In the genomic region with DNA sequence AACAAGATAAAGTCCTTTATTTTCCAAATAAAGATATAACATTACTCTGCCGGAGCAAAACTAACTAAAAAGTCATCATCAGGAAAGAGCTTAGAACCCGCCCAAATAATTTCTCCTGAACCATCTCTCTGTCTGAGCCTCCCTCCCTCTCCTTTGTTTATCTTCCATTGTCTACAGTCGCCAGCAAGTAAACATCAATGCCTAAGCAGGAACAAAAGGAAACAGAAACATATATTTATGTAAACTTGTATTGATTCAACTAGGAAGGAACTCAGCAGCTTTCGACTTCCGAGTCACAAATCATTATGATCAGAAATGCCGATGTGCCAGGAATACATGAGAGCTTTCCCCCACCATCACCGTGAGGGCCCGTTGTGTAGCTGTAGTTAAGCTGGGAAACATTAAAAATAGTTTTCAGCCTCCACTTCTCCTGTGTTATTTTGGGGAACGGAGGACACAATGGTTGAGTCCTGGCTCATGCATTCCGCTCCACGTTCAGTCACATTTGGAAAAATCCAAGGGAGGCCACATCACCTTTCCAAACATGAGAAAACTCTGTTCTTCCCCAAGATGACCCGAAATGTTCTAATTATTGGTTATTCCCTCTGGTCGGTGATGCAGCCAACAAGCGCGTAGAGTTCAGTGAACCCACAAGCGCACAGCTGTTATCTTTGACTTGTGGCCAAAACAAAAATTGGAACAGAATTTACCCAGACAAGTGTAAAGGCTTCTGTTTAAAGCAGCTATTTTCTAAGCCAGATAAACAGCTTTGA, we compare ENCODE assay signal across 10 mouse cellular contexts.
DNase-seq lines count a peak whose midpoint lies in the region; ATAC-seq and TF ChIP-seq lines count a peak whose summit lies in the region.
"Had no signal": no experiment of that assay in that cellular context is flagged by ENCODE, and none has a peak within 500 bp of the region (broad histone marks: within the 10 kb centered on the region; RNA-seq: fewer than 3 reads in every experiment).

No protein-coding gene starts in this region.

- H3K36me3 ChIP-seq in forebrain, postnatal 0 days (ENCODE audit: insufficient read depth): no peaks in the 10 kb centered on the region
- no peaks in the 10 kb centered on the region for H3K36me3 ChIP-seq in forebrain, embryonic 12.5 days (replicated peaks)
- H3K36me3 ChIP-seq in intestine, postnatal 0 days (ENCODE audit: control insufficient read depth, insufficient read depth): no peaks in the 10 kb centered on the region
- H3K36me3 ChIP-seq: heart, embryonic 13.5 days had no signal

- peak overlapping the region; percentile 51 for H3K27ac ChIP-seq in forebrain, postnatal 0 days (ENCODE audit: low read depth, low read length)
- no peak overlapping the region for H3K27ac ChIP-seq in forebrain, embryonic 12.5 days
- H3K27ac ChIP-seq in intestine, postnatal 0 days (ENCODE audit: low read depth, low read length): no peak overlapping the region
- H3K27ac ChIP-seq: heart, embryonic 13.5 days; macrophage had no signal

- intact Hi-C loops in heart, postnatal 10 days (cut with DNase I): no loop called here

- H3K27me3 ChIP-seq in forebrain, postnatal 0 days (ENCODE audit: insufficient read depth, low read length): no peaks in the 10 kb centered on the region
- no peaks in the 10 kb centered on the region for H3K27me3 ChIP-seq in forebrain, embryonic 12.5 days
- no peaks in the 10 kb centered on the region for H3K27me3 ChIP-seq in intestine, postnatal 0 days (replicated peaks; ENCODE audit: control insufficient read depth, insufficient read depth, low read length)
- H3K27me3 ChIP-seq: heart, embryonic 13.5 days had no signal

- no peak overlapping the region for H3K4me3 ChIP-seq in forebrain, postnatal 0 days (ENCODE audit: low read depth, low read length)
- no peak overlapping the region for H3K4me3 ChIP-seq in forebrain, embryonic 12.5 days (replicated peaks)
- H3K4me3 ChIP-seq in intestine, postnatal 0 days (ENCODE audit: low read depth, low read length): no peak overlapping the region
- H3K4me3 ChIP-seq: heart, embryonic 13.5 days had no signal

- 0 out of 2 replicates have a peak, but pooled peaks cover 5% of the 10 kb centered on the region for H3K4me1 ChIP-seq in forebrain, postnatal 0 days (ENCODE audit: insufficient read depth)
- no peaks in the 10 kb centered on the region for H3K4me1 ChIP-seq in forebrain, embryonic 12.5 days
- H3K4me1 ChIP-seq in intestine, postnatal 0 days (replicated peaks; ENCODE audit: control insufficient read depth, insufficient read depth, low read length): no peaks in the 10 kb centered on the region

- ATAC-seq in forebrain, postnatal 0 days: peak; percentile 81
- no peak for ATAC-seq in forebrain, embryonic 12.5 days (ENCODE audit: low FRiP score)
- ATAC-seq in cerebellum, adult (ENCODE audit: insufficient number of reproducible peaks, low FRiP score, low TSS enrichment): peak; percentile 69
- ATAC-seq in activated CD4-positive, CD25-positive, alpha-beta regulatory T cell, adult 4 months: no peak
- no peak for ATAC-seq in intestine, postnatal 0 days

- 49% methylated on average over 16 of the region's 16 CpGs for WGBS in forebrain, postnatal 0 days
- 94% methylated on average over 16 of the region's 16 CpGs for WGBS in forebrain, embryonic 12.5 days
- 64% methylated on average over 16 of the region's 16 CpGs for WGBS in intestine, postnatal 0 days

- no peak overlapping the region for H3K4me2 ChIP-seq in forebrain, postnatal 0 days (ENCODE audit: low read depth)
- no peak overlapping the region for H3K4me2 ChIP-seq in forebrain, embryonic 12.5 days
- H3K4me2 ChIP-seq in intestine, postnatal 0 days (replicated peaks; ENCODE audit: low read depth): no peak overlapping the region

- peak; percentile 77 for DNase-seq in forebrain, postnatal 0 days
- DNase-seq in heart, postnatal 10 days: peak; percentile 78
- DNase-seq in layer of hippocampus, postnatal 36 days: peak; percentile 46 to 61
- DNase-seq in telencephalon, adult 2 months (ENCODE audit: low read depth, low spot score): peak; percentile 65

- no peak overlapping the region for H3K9ac ChIP-seq in forebrain, postnatal 0 days
- no peak overlapping the region for H3K9ac ChIP-seq in forebrain, embryonic 12.5 days
- H3K9ac ChIP-seq in intestine, postnatal 0 days (ENCODE audit: low read depth, low read length): no peak overlapping the region

- no peak for TF ChIP-seq CTCF in forebrain, postnatal 0 days (IDR thresholded peaks at IDR 0.05; ENCODE audit: low read depth)
- no peak for TF ChIP-seq CTCF in intestine, postnatal 0 days (IDR thresholded peaks at IDR 0.05; ENCODE audit: low read depth)

- H3K9me3 ChIP-seq in forebrain, postnatal 0 days (ENCODE audit: low read length): no peaks in the 10 kb centered on the region
- no peaks in the 10 kb centered on the region for H3K9me3 ChIP-seq in forebrain, embryonic 12.5 days
- H3K9me3 ChIP-seq in intestine, postnatal 0 days (ENCODE audit: control insufficient read depth): no peaks in the 10 kb centered on the region
- H3K9me3 ChIP-seq: heart, embryonic 13.5 days had no signal

Comparison
In these comparisons a context has a peak if more than half of its experiments do, and no peak if none do; other contexts are left out.
1. ATAC-seq: peak in forebrain, postnatal 0 days (single experiment) and cerebellum, adult (single experiment); none in forebrain, embryonic 12.5 days (single experiment), activated CD4-positive, CD25-positive, alpha-beta regulatory T cell, adult 4 months (single experiment) and intestine, postnatal 0 days (single experiment).
2. Peak in every context shown above with its lines, with median percentiles within 50 percentile points of each other: DNase-seq.